Mouse (Mus musculus) heart, postnatal 4 days (tissue): ENCODE measurements around the gene Try5. TPM values are rescaled to one million over a fixed set of nuclear protein-coding genes. Genes with fewer than 3 reads are reported as not detected.
"Not testable (repeated sequence)": the region's sequence is repeated elsewhere in the genome, so short reads cannot be mapped to it uniquely, and the experiment has no call there.

Experiments
- DNase-seq: peaks from one replicate; pipeline ENCODE4 v3.0.0; 2021
- total RNA-seq, 2 experiments: library from RNA; stranded (reverse); gene quantifications; 2 replicates each; pipeline ENCODE4 v1.2.3; 2021

The Try5 gene
- not detected for total RNA-seq

DNA sequence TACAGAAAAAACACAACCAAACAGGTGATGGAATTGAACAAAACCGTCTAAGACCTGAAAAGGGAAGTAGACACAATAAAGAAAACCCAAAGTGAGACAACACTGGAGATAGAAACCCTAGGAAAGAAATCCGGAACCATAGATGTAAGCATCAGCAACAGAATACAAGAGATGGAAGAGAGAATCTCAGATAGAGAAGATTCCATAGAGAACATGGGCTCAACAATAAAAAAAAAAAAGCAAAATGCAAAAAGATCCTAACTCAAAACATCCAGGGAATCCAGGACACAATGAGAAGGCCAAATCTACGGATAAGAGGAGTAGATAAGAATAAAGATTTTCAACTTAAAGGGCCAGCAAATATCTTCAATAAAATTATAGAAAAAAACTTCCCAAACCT is at the start of gene Try5:
Gene Try5 (minus strand): TSS at position 101 of the 400 bp plus-strand sequence.
- DNase-seq: not testable (repeated sequence)

DNA sequence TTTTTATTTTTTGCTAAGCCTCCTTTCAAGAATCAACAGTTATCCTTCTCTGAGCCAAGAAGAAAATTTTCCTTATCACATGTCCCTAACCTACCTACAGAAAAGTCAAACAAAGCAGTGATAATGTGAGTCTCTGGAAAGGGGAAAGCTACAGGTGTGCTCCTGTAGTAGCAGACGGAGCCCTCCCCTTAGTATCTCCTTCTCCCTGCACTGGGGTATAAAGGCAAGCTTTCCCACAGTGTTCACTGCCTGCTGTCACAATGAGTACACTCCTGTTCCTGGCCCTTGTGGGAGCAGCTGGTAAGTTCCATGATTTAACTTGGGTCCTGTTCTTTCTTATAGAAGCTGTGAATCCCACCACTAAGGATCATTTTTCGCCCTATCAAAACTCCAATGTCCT is 37.3 kb upstream of the Try5 start, which contains the start of gene Try10:
Gene Try10 (plus strand): TSS at position 174 of the 400 bp plus-strand sequence.
- DNase-seq: no peak

DNA sequence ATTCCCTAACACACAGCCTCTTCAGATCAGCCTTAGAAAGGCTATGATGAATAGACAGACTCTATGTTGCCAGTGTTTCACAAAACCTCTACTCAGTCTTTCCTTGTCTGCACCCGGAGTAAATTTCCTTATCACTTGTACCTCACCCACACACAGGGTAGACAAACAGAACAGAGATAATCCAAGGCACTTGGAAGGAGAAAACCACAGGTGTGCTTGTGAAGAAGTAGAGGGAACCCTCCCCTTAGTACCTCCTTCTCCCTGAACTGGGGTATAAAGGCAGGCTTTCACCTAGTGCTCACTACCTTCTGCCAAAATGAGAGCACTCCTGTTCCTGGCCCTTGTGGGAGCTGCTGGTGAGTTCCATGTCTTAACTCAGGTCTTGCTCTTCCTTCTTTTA is 14.7 kb downstream of the Try5 start, which contains the start of gene Try4:
Gene Try4 (plus strand): TSS at position 301 of the 400 bp plus-strand sequence.
- DNase-seq: no peak

DNA sequence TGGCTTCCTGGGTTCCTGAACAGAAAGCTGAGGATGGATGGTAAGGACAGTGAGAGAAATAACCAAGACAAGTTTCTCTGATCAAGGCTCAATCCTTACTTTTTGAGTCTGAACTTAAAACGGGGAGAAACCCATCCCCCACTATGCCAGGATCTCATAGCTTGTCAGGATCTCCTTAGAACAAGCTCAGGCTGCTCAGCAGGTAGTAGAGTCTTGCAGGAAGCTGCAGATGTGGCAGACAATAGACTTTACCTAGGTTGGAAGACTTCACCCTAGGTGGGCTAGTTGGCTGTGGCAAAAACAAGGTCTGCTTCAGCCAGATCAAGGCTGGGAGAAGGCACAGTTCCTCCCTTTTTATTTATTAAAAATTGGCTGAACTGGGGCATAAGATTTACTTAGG is 18.4 kb downstream of the Try5 start:
- DNase-seq: no peak

DNA sequence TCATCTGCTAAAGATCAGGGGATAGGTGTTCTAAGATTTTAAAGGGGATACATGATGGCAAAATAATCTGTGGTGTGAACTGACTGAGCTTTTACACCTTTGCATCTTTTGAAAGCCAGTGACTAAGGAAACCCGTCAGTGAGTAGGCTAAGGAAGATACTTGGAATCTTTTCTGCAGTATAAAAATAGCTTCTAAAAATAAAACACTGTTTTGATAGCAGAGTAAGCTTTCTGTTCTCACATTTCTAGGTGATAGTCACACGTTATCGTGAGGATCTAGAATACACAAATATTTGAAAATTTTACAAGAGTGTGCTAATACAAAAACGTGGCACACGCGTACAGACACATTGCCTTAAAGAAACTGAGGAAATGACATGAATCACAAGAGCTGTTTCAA is 50.5 kb downstream of the Try5 start:
- no peak for DNase-seq

DNA sequence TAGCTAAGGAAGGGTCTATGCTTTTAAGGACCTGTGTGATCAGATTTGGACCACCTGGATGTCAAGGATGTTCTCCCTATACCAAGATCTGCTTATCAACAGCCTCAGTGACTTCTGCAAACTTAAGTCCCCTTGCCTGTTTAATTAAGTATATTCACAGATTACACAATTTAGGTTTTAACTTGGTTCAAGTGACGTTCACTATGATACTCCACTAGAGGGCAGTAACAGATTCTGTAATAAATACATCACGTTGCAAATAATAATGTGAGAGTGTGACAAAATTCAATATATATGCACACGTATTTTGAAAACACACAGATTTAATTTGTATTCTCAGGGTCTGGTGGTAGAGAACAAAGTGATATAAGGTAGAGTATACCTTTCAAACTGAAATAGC is 53.8 kb downstream of the Try5 start:
- no peak for DNase-seq

Other genes with a start within 250 kb of the Try5 start
- not detected for gene Try4, start 14.6 kb downstream of the Try5 start, total RNA-seq
- gene Try10, start 37.3 kb upstream of the Try5 start, total RNA-seq: not detected
- gene Prss3, start 60.8 kb upstream of the Try5 start, total RNA-seq: not detected
- not detected for gene Gm5771, start 75.5 kb upstream of the Try5 start, total RNA-seq
- not detected for gene Gm10334, start 129.3 kb upstream of the Try5 start, total RNA-seq
- gene Prss1, start 142.1 kb upstream of the Try5 start, total RNA-seq: not detected
- gene Prss2, start 204.9 kb upstream of the Try5 start, total RNA-seq: not detected